Mouse (Mus musculus) megakaryocyte, adult 5-6 weeks (primary cell): ENCODE measurements around the gene Pard3. TPM values are rescaled to one million over a fixed set of nuclear protein-coding genes. Genes with fewer than 3 reads are reported as not detected.
"Not testable (repeated sequence)": the region's sequence is repeated elsewhere in the genome, so short reads cannot be mapped to it uniquely, and the experiment has no call there.

Source experiments
- ATAC-seq: 2 replicates; pipeline ENCODE4 v1.8.0; 2016; ENCODE audit warnings: mild to moderate bottlenecking, inconsistent platforms; ENCODE audit not compliant: poor library complexity, severe bottlenecking
- total RNA-seq, 2 experiments: library from RNA; stranded (forward) in 1 of 2; stranded (reverse) in 1 of 2; fragments of 153-499, 151-499 nt in 1 of 2; fragments of 221-1000, 200-1000 nt in 1 of 2; gene quantifications; 2 replicates each; pipeline versions ENCODE4 v1.2.3 to v1.2.4; 2015 to 2017

The Pard3 gene
- total RNA-seq, 2 experiments from 2014 or later, result not detected

DNA sequence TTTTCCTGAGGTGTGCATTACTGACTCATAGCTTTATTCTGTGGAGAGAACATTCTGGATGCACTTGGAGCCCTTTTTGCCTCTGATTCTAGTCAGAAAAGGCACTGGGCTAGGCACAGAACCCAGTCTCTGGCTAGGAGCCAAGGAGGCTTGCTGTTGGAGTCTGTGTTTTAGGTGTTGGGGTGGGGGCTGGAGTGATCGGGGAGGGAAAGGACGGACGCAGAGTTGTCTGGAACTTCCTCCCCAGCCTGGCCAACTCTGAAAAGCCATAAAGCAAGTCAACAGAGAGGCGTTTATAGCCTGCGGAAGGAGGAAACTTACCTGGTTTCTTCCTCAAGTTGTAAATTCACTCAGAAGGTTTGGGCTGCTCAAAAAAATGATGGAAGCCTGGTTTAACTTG, 70.6 kb downstream of the Pard3 start:
- ATAC-seq, result no peak

GRCm38 (mm10) chr8:127136201-127136600, 72.5 kb downstream of the Pard3 start:
- no peak for ATAC-seq

DNA sequence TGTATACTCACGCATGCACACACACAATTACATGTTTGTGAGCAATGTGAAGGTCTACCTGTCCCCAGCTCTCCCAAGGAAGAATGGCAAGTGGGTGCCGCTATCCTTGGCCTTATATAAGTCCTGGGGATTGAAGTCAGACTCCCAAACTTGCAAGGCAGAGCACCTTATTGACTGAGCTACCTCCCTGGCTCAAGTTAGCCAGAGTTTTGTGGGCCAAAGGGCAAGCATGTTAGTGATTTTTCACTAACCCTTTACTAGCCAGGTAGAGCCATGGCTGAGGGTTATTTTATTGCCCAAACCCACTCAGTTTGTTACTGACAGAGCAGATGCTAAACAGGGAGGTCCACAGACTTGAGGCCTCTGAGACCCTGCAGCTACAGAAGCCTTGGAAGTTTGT, 73.1 kb downstream of the Pard3 start:
- no peak for ATAC-seq

DNA sequence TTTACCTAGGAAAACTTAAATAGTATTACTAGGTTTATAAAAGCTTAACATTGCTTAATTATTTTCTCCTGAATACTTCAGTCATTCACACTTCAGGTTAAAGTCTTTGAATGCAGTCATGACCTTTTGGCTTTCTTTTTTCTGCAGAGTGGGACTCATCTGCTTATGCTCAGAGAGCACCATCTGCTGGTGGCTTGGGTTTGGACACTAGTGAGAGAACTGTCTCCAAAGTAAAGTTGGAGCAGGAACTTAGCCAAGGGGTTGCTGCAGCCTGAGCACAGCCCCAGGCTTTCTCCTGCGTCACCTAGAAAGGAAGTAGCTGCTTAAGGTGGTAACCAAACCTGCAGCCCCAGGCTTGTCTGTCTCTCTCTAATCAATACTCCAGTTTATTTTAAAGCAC, 75.5 kb downstream of the Pard3 start:
- no peak for ATAC-seq

- ATAC-seq, result no peak
Measured at GRCm38 (mm10) chr8:127140945-127141344, 77.3 kb downstream of the Pard3 start.

GRCm38 (mm10) chr8:127143641-127144040, 79.9 kb downstream of the Pard3 start:
- no peak for ATAC-seq

- ATAC-seq, result no peak
Measured at GRCm38 (mm10) chr8:127144562-127144961, 80.9 kb downstream of the Pard3 start.

- ATAC-seq, result no peak
Measured at GRCm38 (mm10) chr8:127145135-127145534, 81.4 kb downstream of the Pard3 start.

- ATAC-seq, result no peak
Measured at GRCm38 (mm10) chr8:127146055-127146454, 82.4 kb downstream of the Pard3 start.

DNA sequence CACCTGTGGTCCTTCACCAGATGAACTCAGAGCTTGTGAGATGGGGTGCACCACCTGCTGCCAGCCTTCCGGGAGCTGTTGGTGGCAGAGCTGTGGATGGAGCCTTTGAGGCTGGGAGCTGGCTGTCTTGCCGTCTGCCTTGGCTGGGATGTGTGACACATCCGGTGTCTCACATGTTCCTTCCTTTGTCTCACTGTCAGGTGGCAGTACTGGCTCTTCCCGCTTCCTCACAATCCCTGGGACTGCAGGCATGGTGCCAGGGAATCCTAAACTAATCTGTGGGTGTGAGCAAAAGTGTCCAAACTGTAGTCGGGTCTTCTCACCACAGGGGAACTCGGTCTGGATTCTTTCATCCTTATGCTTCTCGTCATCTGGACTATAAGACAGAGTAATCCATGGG, 85.1 kb downstream of the Pard3 start:
- no peak for ATAC-seq

- no peak for ATAC-seq
Measured at GRCm38 (mm10) chr8:127150645-127151044, 87.0 kb downstream of the Pard3 start.

GRCm38 (mm10) chr8:127151706-127152105, 88.0 kb downstream of the Pard3 start:
- no peak for ATAC-seq

GRCm38 (mm10) chr8:127157087-127157486, 93.4 kb downstream of the Pard3 start:
- no peak for ATAC-seq

DNA sequence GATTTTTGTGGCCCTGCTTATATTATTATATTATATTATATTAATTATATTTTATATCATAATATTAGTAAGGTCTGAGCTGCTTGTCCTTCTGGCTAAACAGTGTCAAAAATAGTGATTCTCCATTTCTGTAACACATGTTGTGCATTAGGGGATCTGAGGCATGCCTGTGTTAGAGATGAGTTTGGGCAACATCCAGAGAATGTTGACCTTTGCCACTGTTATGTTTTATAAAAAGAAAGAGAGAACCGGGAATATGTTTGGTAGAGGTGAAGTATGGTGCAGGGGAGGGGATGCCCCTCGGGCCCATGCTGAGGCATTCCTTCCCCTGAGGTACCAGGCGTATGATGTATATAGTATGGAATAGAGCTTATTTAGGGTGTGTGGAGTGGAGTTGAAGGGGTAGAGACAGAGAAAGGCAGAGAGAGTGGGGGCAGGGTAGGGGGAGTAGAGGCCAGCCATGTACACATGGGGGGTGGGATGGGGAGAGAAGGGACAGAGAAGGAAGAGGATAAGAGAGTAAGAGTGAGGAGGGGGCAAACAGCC, 95.8 kb downstream of the Pard3 start:
- ATAC-seq, result no peak

GRCm38 (mm10) chr8:127161854-127162253, 98.2 kb downstream of the Pard3 start:
- no peak for ATAC-seq

GRCm38 (mm10) chr8:127162821-127163220, 99.1 kb downstream of the Pard3 start:
- ATAC-seq, result no peak

- ATAC-seq, result no peak
Measured at GRCm38 (mm10) chr8:127164326-127165280, 100.9 kb downstream of the Pard3 start.

DNA sequence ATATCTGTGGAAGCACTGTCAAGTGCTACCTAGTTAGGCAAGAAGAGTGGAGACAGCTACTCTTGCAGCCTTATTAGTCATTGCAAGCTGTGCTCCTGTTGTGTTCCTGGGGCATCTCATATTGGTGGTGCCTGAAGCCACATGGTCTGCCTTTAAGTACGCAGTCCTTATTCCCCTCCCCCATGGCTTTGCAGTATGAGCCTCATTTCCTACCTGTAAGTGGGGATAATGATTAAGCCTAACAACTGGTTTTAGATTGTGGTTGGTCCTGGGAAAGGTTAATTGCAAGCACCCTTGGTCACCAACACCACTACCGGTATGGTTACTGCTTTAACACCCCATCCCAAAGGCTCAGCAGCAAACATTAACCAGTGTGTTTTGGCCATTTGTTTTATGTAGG, 104.8 kb downstream of the Pard3 start:
- no peak for ATAC-seq

- no peak for ATAC-seq
Measured at GRCm38 (mm10) chr8:127169361-127169760, 105.7 kb downstream of the Pard3 start.

GRCm38 (mm10) chr8:127170372-127170771, 106.7 kb downstream of the Pard3 start:
- ATAC-seq, result not testable (repeated sequence)

GRCm38 (mm10) chr8:127170930-127171329, 107.2 kb downstream of the Pard3 start:
- ATAC-seq, result no peak

DNA sequence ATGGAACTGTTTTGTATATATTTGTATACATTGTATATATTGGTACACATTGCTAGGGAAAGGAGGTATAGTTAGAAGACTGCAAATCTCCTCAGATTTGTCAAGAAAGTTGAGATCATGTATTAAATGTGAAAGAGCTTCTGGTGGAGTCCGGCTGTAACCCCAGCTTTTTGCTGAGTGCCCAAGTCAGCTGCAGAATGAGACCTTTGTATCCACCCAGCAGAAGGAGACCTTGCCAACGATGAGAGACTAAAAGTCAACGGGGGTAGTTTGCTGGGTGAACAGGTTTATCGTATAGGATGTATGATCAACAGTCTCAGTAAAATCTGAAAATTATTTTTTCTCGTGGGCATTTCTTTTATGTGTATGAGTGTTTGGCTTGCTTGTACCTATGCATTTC, 109.8 kb downstream of the Pard3 start:
- ATAC-seq, result no peak
